Mouse (Mus musculus) lung, embryonic 15.5 days (tissue): ENCODE measurements around the gene Olfr145. TPM values are rescaled to one million over a fixed set of nuclear protein-coding genes. Genes with fewer than 3 reads are reported as not detected.

ENCODE experiments used
- ATAC-seq: fragments of 200-750 bp; cut with Nextera tagmentation; 2 replicates; pipeline ENCODE4 v1.8.0; 2017; ENCODE audit warnings: moderate number of reproducible peaks, borderline replicate concordance; ENCODE audit not compliant: low FRiP score, low TSS enrichment; ENCODE audit errors: extremely low read depth
- H3K27ac ChIP-seq: fragments of 300-500 bp; sonication (generic); 2 replicates; pipeline ENCODE4 v1.5.1; 2015; ENCODE audit warnings: moderate library complexity, mild to moderate bottlenecking, inconsistent platforms
- H3K27me3 ChIP-seq: fragments of 300-500 bp; sonication (generic); 2 replicates; pipeline ENCODE4 v1.6.1; 2015; ENCODE audit warnings: inconsistent platforms
- H3K36me3 ChIP-seq: fragments of 300-500 bp; sonication (generic); 2 replicates; pipeline ENCODE4 v1.6.1; 2015; ENCODE audit warnings: inconsistent platforms
- H3K4me1 ChIP-seq: fragments of 300-500 bp; sonication (generic); 2 replicates; pipeline ENCODE4 v1.6.1; 2015; ENCODE audit warnings: inconsistent platforms
- H3K4me2 ChIP-seq: fragments of 300-500 bp; sonication (generic); 2 replicates; pipeline ENCODE4 v1.6.1; 2015; ENCODE audit warnings: inconsistent platforms, mild to moderate bottlenecking, moderate library complexity
- H3K4me3 ChIP-seq: fragments of 300-500 bp; sonication (generic); 2 replicates; pipeline ENCODE4 v1.5.1; 2015; ENCODE audit warnings: mild to moderate bottlenecking, inconsistent platforms
- H3K9ac ChIP-seq: fragments of 300-500 bp; sonication (generic); 2 replicates; pipeline ENCODE4 v1.6.1; 2015; ENCODE audit warnings: inconsistent platforms
- H3K9me3 ChIP-seq: fragments of 300-500 bp; sonication (generic); 2 replicates; pipeline ENCODE4 v1.6.1; 2016; ENCODE audit warnings: inconsistent platforms
- WGBS: fragments of 180-500 bp; shearing (Covaris S2); methylation state at CpG from one replicate; pipeline ENCODE4 v1.1.7; 2015; 5-methylcytosine and 5-hydroxymethylcytosine counted together
- polyA plus RNA-seq: library from polyadenylated mRNA; unstranded; fragments of >200 nt; fragmentation: Nextera tagmentation; extraction: Ambion mirVana; gene quantifications from 2 replicates; pipeline ENCODE4 v1.2.1, GENCODE M21; 2015

The Olfr145 gene
- polyA plus RNA-seq, 1 experiment from 2014 or later = not detected

DNA sequence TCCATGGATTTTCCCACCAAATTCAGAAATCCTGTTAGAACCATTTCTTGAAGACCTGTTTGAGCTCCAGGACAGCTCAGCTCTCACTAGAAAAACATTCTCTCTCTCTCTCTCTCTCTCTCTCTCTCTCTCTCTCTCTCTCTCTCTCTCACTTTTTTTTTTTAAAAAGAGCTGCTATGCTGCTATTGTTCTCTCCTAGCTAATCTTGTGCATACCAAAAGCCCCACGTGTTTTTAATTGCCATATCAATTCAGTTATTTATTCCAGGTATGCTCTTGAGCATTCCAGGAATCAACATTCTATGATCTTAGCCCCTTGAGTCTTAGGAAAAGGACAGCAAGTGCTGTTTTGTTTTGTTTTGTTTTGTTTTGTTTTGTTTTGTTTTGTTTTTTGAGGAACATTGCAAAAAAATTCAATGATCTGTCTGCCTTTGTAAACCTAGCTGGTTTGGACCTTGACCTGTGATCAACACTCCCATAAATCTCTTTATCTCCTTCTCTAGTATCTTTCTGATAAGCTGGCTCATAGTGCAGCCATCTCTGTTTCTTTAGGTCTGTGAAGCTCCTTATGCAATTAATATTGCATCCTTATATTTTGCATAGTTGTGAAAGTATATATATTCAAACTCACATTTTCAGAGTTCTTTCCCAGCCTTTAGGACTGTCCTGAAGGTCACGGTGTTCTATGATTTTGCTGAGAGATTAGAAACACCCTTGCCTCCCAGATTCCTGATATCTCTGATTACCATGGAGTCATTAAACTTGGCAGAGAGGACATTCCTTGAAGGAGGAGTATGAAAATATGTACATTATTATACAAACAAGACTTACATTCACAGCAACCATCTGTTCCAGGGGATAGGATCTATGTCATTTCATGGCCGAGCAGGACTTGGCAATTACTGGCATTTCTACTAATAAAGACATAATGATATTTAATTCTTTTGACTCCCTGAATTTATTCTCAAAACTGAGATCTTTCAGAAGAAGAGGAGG lies 29.8 kb downstream of the Olfr145 start:
- H3K4me3 ChIP-seq = no peak overlapping the region
- 47% methylated on average over 3 of the region's 3 CpGs for WGBS
- H3K9me3 ChIP-seq = no peaks in the 10 kb centered on the region
- H3K27me3 ChIP-seq = no peaks in the 10 kb centered on the region
- ATAC-seq = no peak
- no peak overlapping the region for H3K9ac ChIP-seq
- H3K27ac ChIP-seq = no peak overlapping the region
- H3K4me2 ChIP-seq = no peak overlapping the region
- no peaks in the 10 kb centered on the region for H3K4me1 ChIP-seq
- H3K36me3 ChIP-seq = no peaks in the 10 kb centered on the region

DNA sequence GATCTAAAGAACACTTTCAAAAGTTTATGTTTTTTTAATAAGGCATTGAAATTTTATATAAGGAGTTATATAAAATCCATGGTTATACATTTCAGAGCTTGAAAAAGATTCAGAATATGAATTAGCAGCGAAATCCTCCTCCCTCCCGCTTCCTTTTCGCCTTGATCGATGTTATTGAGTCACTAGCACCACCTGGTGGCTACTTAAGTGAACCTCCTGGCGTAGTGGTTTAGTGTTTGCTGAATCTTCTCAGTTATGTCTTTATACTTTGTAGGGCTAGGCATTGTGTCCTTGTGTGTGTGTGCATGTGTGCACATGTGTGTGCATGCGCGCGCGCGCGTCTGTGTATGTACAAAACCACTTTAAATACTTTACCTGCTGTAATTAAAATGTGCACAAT lies 36.0 kb downstream of the Olfr145 start:
- no peaks in the 10 kb centered on the region for H3K36me3 ChIP-seq
- ATAC-seq = no peak
- H3K4me3 ChIP-seq = no peak overlapping the region
- no peak overlapping the region for H3K9ac ChIP-seq
- WGBS = 6% methylated on average over 11 of the region's 11 CpGs
- H3K9me3 ChIP-seq = no peaks in the 10 kb centered on the region
- H3K4me2 ChIP-seq = no peak overlapping the region
- H3K27ac ChIP-seq = no peak overlapping the region
- H3K27me3 ChIP-seq = no peaks in the 10 kb centered on the region
- H3K4me1 ChIP-seq = no peaks in the 10 kb centered on the region

DNA sequence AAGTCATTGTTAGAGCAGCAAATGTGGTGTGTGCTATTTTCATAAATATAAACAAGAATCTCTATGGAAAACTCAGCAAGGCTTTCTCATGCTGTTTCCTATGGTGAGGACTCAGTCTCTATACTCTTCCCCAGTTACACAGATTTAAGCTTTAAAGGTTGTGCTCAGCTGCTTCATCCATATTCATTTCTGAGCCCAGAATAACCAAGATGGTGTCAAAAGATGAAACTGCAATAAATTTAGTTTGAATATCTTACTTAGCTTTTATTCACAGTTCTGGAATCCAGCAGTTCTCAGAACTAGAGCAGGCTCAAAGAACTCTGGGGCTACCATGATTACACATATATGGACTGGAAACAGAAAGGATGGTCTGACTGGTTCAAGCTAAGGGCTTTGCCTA lies 37.6 kb downstream of the Olfr145 start:
- no peaks in the 10 kb centered on the region for H3K4me1 ChIP-seq
- no peaks in the 10 kb centered on the region for H3K36me3 ChIP-seq
- H3K9ac ChIP-seq = no peak overlapping the region
- no peak for ATAC-seq
- no peak overlapping the region for H3K4me3 ChIP-seq
- H3K27me3 ChIP-seq = no peaks in the 10 kb centered on the region
- H3K4me2 ChIP-seq = no peak overlapping the region
- H3K27ac ChIP-seq = no peak overlapping the region
- no peaks in the 10 kb centered on the region for H3K9me3 ChIP-seq

DNA sequence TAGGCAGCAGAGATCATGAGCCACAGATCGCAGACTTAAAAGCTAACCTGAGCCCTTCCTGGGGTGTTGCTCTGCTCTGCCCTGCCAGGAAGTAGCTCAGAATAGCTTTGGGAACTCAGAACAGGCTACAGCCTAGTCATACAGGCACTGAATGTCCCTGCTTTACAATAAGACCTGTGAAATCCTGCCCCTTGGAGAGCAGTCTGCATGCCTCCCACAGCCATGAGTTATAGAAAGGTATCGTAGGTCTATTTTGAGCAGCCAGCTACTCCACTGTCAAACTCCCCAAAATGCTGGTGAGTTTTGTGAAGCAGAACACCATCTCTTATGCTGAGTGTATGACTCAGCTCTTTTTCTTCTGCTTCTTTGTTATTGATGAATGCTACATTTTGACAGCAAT lies 44.6 kb downstream of the Olfr145 start:
- no peaks in the 10 kb centered on the region for H3K4me1 ChIP-seq
- no peaks in the 10 kb centered on the region for H3K27me3 ChIP-seq
- no peak overlapping the region for H3K9ac ChIP-seq
- 90% methylated on average over 2 of the region's 2 CpGs for WGBS
- no peaks in the 10 kb centered on the region for H3K9me3 ChIP-seq
- no peak for ATAC-seq
- no peak overlapping the region for H3K4me3 ChIP-seq
- H3K36me3 ChIP-seq = no peaks in the 10 kb centered on the region
- H3K4me2 ChIP-seq = no peak overlapping the region
- no peak overlapping the region for H3K27ac ChIP-seq

Other genes with a start within 250 kb of the Olfr145 start
- gene Tbrg1, start 239.4 kb upstream of the Olfr145 start, polyA plus RNA-seq = 128 and 134 TPM in 2 replicates
- 0.07 TPM in 1 of 2 replicates, not detected in the other for gene Panx3, start 227.5 kb upstream of the Olfr145 start, polyA plus RNA-seq
- not detected in 2 replicates for gene Olfr160, start 180.5 kb upstream of the Olfr145 start, polyA plus RNA-seq
- not detected in 2 replicates for gene Olfr874, start 151.6 kb upstream of the Olfr145 start, polyA plus RNA-seq
- not detected in 2 replicates for gene Olfr875, start 124.9 kb upstream of the Olfr145 start, polyA plus RNA-seq
- gene Olfr876, start 93.7 kb upstream of the Olfr145 start, polyA plus RNA-seq = not detected in 2 replicates
- not detected in 2 replicates for gene Olfr877, start 42.5 kb upstream of the Olfr145 start, polyA plus RNA-seq
- gene Olfr878, start 21.1 kb downstream of the Olfr145 start, polyA plus RNA-seq = not detected in 2 replicates
- not detected in 2 replicates for gene Olfr881, start 95.1 kb downstream of the Olfr145 start, polyA plus RNA-seq
- not detected in 2 replicates for gene Olfr883, start 129.1 kb downstream of the Olfr145 start, polyA plus RNA-seq
- gene Olfr884, start 149.8 kb downstream of the Olfr145 start, polyA plus RNA-seq = not detected in 2 replicates
- gene Olfr885, start 164.6 kb downstream of the Olfr145 start, polyA plus RNA-seq = not detected in 2 replicates
- gene Olfr887, start 187.3 kb downstream of the Olfr145 start, polyA plus RNA-seq = not detected in 2 replicates
- not detected in 2 replicates for gene Olfr888, start 211.4 kb downstream of the Olfr145 start, polyA plus RNA-seq
- gene Olfr889, start 218.5 kb downstream of the Olfr145 start, polyA plus RNA-seq = 0.05 TPM in 1 of 2 replicates, not detected in the other
- gene Olfr890, start 245.8 kb downstream of the Olfr145 start, polyA plus RNA-seq = not detected in 2 replicates